Mouse (Mus musculus) brain, embryonic 14.5 days (tissue): ENCODE data around the gene Bace1.

Source experiments
- CTCF ChIP-seq: fragments of 200-500 bp; IDR thresholded peaks from 2 replicates; pipeline ENCODE4 v1.5.1; 2012; ENCODE audit warnings: inconsistent platforms, mild to moderate bottlenecking, moderate library complexity, borderline replicate concordance; ENCODE audit not compliant: insufficient read depth, insufficient read length; ENCODE audit errors: extremely low read depth
- POLR2A ChIP-seq: fragments of 200-500 bp; IDR thresholded peaks from 2 replicates; pipeline ENCODE4 v1.6.1; 2012; ENCODE audit warnings: mild to moderate bottlenecking, inconsistent platforms, borderline replicate concordance; ENCODE audit not compliant: poor library complexity, insufficient read depth, insufficient read length, severe bottlenecking; ENCODE audit errors: extremely low read depth

GRCm38 (mm10) chr9:45869181-45869580 lies 30.8 kb downstream of the Bace1 start:
- TF ChIP-seq CTCF = no peak
- no peak for TF ChIP-seq POLR2A
